1 mouse cellular context compared by ENCODE assay signal in the genomic region with DNA sequence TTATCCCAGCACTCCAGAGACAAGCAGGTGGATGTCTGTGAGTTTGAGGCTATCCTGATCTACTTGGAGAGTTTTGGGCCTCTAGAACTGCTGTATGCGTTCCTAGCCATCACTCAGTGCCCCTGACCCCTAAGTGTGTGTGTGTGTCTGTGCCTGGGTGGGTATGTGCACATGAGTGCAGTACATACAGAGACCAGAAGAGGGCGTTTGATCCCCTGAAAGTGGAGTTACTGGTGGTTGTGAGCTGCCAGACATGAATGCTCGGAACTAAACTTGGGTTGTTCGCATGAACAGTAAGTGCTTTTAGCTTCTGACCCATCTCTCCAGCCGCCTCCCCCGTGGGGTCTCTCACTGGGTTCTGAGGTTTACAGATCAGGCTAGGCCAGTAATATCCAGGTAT.
TF ChIP-seq lines count a peak whose summit lies in the region.

No protein-coding gene starts in this region.

TF ChIP-seq in MEL, 35 proteins besides CTCF, POLR2A, EP300 and RAD21:
- TF ChIP-seq HCFC1 (IDR thresholded peaks at IDR 0.05; ENCODE audit: low read depth, low read length) (no peak), ETS1 (IDR thresholded peaks at IDR 0.05; ENCODE audit: low read depth, low read length) (no peak), JUND (IDR thresholded peaks at IDR 0.05; ENCODE audit: low read depth, low read length) (no peak)
